Mouse (Mus musculus) testis, adult 2 months (tissue): ENCODE data around the gene Mical3. TPM values are rescaled to one million over a fixed set of nuclear protein-coding genes. Genes with fewer than 3 reads are reported as not detected.

Experiments used
- H3K27ac ChIP-seq: fragments of 200-500 bp; 2 replicates; pipeline ENCODE4 v1.5.1; 2012; ENCODE audit warnings: low read depth, low read length; ENCODE audit not compliant: control insufficient read depth, insufficient read depth
- H3K27me3 ChIP-seq: fragments of 200-500 bp; 2 replicates; pipeline ENCODE4 v1.6.1; 2012; ENCODE audit warnings: mild to moderate bottlenecking, low read length, moderate library complexity; ENCODE audit not compliant: control insufficient read depth, insufficient read depth
- H3K36me3 ChIP-seq: fragments of 200-500 bp; 2 replicates; pipeline ENCODE4 v1.6.1; 2012; ENCODE audit warnings: mild to moderate bottlenecking, low read length; ENCODE audit not compliant: control insufficient read depth, insufficient read depth
- H3K4me1 ChIP-seq: fragments of 200-500 bp; 2 replicates; pipeline ENCODE4 v1.6.1; 2012; ENCODE audit warnings: low read length; ENCODE audit not compliant: control insufficient read depth, insufficient read depth
- H3K4me3 ChIP-seq: fragments of 200-500 bp; 2 replicates; pipeline ENCODE4 v1.5.1; 2012; ENCODE audit warnings: low read depth, mild to moderate bottlenecking, low read length, moderate library complexity, mixed read lengths; ENCODE audit not compliant: control insufficient read depth
- CTCF ChIP-seq: fragments of 200-500 bp; IDR thresholded peaks from 2 replicates; pipeline ENCODE4 v1.5.1; 2012; ENCODE audit warnings: low read depth, mild to moderate bottlenecking, inconsistent platforms, low read length, moderate library complexity; ENCODE audit not compliant: control insufficient read depth, insufficient read depth, insufficient replicate concordance
- POLR2A ChIP-seq: fragments of 200-500 bp; IDR thresholded peaks from 2 replicates; pipeline ENCODE4 v1.6.1; 2012; ENCODE audit warnings: low read depth, mild to moderate bottlenecking, inconsistent platforms, low read length, moderate library complexity; ENCODE audit not compliant: control insufficient read depth
- polyA plus RNA-seq: library from polyadenylated mRNA; depleted of rRNA; stranded (reverse); fragments of >200 nt; gene quantifications from 2 replicates; pipeline ENCODE4 v1.2.3, GENCODE M21; 2012; rRNA removed

The Mical3 gene
- polyA plus RNA-seq, 1 experiment, result 199 TPM

- Histone ChIP-seq H3K36me3 (peaks cover 1% of the 10 kb centered on the region; the same call in 1 of the 2 replicates), H3K4me3 (no peak overlapping the region), H3K27me3 (no peaks in the 10 kb centered on the region), H3K27ac (no peak overlapping the region), H3K4me1 (no peaks in the 10 kb centered on the region)
- no peak for TF ChIP-seq CTCF
- no peak for TF ChIP-seq POLR2A
Observed at GRCm38 (mm10) chr6:120894089-120894488, 236.7 kb downstream of the Mical3 start.

GRCm38 (mm10) chr6:120886696-120887095, 244.1 kb downstream of the Mical3 start:
- Histone ChIP-seq H3K4me1 (no peaks in the 10 kb centered on the region), H3K36me3 (peaks cover 1% of the 10 kb centered on the region), H3K27me3 (no peaks in the 10 kb centered on the region), H3K4me3 (no peak overlapping the region), H3K27ac (no peak overlapping the region)
- TF ChIP-seq POLR2A (no peak), CTCF (no peak)

GRCm38 (mm10) chr6:120884436-120884835, 246.4 kb downstream of the Mical3 start:
- H3K27ac ChIP-seq, result no peak overlapping the region
- H3K36me3 ChIP-seq, result no peaks in the 10 kb centered on the region; the same call in 1 of the 2 replicates
- H3K27me3 ChIP-seq, result no peaks in the 10 kb centered on the region
- H3K4me1 ChIP-seq, result no peaks in the 10 kb centered on the region
- no peak for TF ChIP-seq POLR2A
- TF ChIP-seq CTCF, result no peak
- no peak overlapping the region for H3K4me3 ChIP-seq

Other genes starting within 250 kb of the Mical3 start
- gene Bid, start 214.1 kb downstream of the Mical3 start, polyA plus RNA-seq, result 2.6 and 3.6 TPM in 2 replicates
- gene Pex26, start 52.7 kb upstream of the Mical3 start, polyA plus RNA-seq, result 6.4 and 8.7 TPM in 2 replicates
- 127 and 160 TPM in 2 replicates for gene Tuba8, start 79.7 kb upstream of the Mical3 start, polyA plus RNA-seq
- gene Usp18, start 114.9 kb upstream of the Mical3 start, polyA plus RNA-seq, result 0.49 and 0.69 TPM in 2 replicates
- 0.86 and 0.96 TPM in 2 replicates for gene Slc6a13, start 169.2 kb upstream of the Mical3 start, polyA plus RNA-seq
- 0.81 and 1.7 TPM in 2 replicates for gene Slc6a12, start 212.1 kb upstream of the Mical3 start, polyA plus RNA-seq